Mouse (Mus musculus): ENCODE measurements around the gene Smim11. TPM values are rescaled to one million over a fixed set of nuclear protein-coding genes. Genes with fewer than 3 reads are reported as not detected.

The Smim11 gene
- total and polyA plus RNA-seq, 2 experiments = 19.2 to 22.3 TPM

DNA sequence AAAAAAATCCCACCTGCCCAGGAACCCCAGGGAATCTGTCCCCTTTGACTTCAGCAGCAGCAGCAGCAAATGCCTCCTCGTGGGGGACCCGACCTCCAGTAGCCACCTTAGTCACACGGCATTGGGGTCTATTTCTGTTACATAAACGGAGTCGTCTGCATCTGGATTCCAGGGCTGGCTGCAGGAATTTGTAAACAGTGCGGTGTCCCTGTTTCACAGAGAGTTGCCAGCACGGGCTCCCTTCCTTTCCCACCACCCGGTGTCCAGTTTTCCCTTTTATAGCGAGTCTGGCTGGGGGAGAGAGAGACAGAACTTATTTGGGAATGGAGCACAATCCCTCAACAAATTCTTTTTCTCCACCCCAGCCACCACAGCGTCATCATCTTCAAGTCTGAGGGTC lies 16.0 kb upstream of the Smim11 start:
- Histone ChIP-seq H3K79me2 (ENCODE audit: control insufficient read depth, insufficient read depth, low read length) (no peaks in the 10 kb centered on the region), H3K9ac (ENCODE audit: low read depth, low read length) (no peak overlapping the region), H3K4me1 (ENCODE audit: control insufficient read depth, insufficient read depth, low read length) (no peaks in the 10 kb centered on the region), H3K27me3 (ENCODE audit: control insufficient read depth, insufficient read depth, low read length) (no peaks in the 10 kb centered on the region), H3K4me3 (ENCODE audit: insufficient read depth, low read depth, low read length) (no peak overlapping the region), H3K27ac (replicated peaks; ENCODE audit: insufficient read depth, low read depth, low read length) (no peak overlapping the region), H3K36me3 (ENCODE audit: control insufficient read depth, insufficient read depth, low read length) (no peaks in the 10 kb centered on the region)
- DNase-seq (ENCODE audit: extremely low read depth, low read depth, low spot score) = no peak
- no peak for TF ChIP-seq POLR2A (IDR thresholded peaks at IDR 0.05; ENCODE audit: extremely low read depth, insufficient read depth, low read length)
- TF ChIP-seq CTCF (IDR thresholded peaks at IDR 0.05; ENCODE audit: low read depth, low read length) = no peak
- WGBS = 40% methylated on average over 10 of the region's 10 CpGs

DNA sequence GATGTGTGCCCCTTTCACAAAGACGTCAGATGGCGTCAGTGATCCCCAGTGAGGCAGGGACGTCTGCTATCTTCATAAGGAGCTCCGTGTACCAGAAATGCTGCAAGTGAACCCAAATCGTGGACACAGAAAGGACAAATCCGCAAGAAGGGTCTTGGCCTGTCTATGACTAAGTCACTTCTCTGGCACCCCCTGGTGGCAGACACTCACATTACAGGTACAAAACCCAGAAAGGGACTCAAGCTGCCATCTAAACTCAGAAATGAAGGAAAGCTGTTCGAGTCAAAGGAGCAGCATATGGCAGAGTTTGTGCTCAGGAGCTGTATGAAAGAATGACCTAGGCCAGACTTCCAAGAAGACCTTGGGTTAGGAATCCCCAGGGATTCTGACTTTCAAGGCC lies 14.5 kb upstream of the Smim11 start:
- H3K27ac ChIP-seq (replicated peaks; ENCODE audit: insufficient read depth, low read depth, low read length) = no peak overlapping the region
- WGBS = 9% methylated on average over 7 of the region's 7 CpGs
- H3K4me3 ChIP-seq (ENCODE audit: insufficient read depth, low read depth, low read length) = no peak overlapping the region
- H3K36me3 ChIP-seq (ENCODE audit: control insufficient read depth, insufficient read depth, low read length) = no peaks in the 10 kb centered on the region
- no peaks in the 10 kb centered on the region for H3K4me1 ChIP-seq (ENCODE audit: control insufficient read depth, insufficient read depth, low read length)
- no peak overlapping the region for H3K9ac ChIP-seq (ENCODE audit: low read depth, low read length)
- no peaks in the 10 kb centered on the region for H3K79me2 ChIP-seq (ENCODE audit: control insufficient read depth, insufficient read depth, low read length)
- peak; percentile 46 for DNase-seq (ENCODE audit: extremely low read depth, low read depth, low spot score)
- peak; percentile 70 for TF ChIP-seq CTCF (IDR thresholded peaks at IDR 0.05; ENCODE audit: low read depth, low read length)
- no peak for TF ChIP-seq POLR2A (IDR thresholded peaks at IDR 0.05; ENCODE audit: extremely low read depth, insufficient read depth, low read length)
- H3K27me3 ChIP-seq (ENCODE audit: control insufficient read depth, insufficient read depth, low read length) = peaks cover 2% of the 10 kb centered on the region; the same call in 1 of the 2 replicates

DNA sequence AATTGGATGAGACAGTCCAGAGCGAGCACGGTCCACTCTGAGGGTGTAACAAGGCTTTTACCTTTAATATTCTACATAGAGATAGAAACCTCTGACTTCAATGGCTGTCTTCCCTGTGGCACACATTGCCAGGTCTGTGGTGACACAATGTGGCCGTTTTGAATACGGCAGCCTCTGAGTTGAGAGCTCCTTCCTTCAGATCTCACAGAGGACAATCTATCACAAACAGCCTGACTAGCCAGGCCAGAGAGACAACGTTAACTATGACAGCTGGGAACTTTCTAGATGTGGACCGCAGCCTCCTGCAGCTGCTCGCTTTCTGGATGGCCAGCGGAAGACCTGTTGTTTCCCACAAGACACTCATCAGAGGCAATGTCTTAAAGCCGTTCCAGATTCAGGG lies 12.3 kb upstream of the Smim11 start:
- no peaks in the 10 kb centered on the region for H3K79me2 ChIP-seq (ENCODE audit: control insufficient read depth, insufficient read depth, low read length)
- no peak for DNase-seq (ENCODE audit: extremely low read depth, low read depth, low spot score)
- no peaks in the 10 kb centered on the region for H3K4me1 ChIP-seq (ENCODE audit: control insufficient read depth, insufficient read depth, low read length)
- no peak overlapping the region for H3K4me3 ChIP-seq (ENCODE audit: insufficient read depth, low read depth, low read length)
- no peaks in the 10 kb centered on the region for H3K36me3 ChIP-seq (ENCODE audit: control insufficient read depth, insufficient read depth, low read length)
- peaks cover 4% of the 10 kb centered on the region; the same call in 1 of the 2 replicates for H3K27me3 ChIP-seq (ENCODE audit: control insufficient read depth, insufficient read depth, low read length)
- peak; percentile 23; the same call in 1 of the 2 replicates for TF ChIP-seq CTCF (IDR thresholded peaks at IDR 0.05; ENCODE audit: low read depth, low read length)
- no peak for TF ChIP-seq POLR2A (IDR thresholded peaks at IDR 0.05; ENCODE audit: extremely low read depth, insufficient read depth, low read length)
- no peak overlapping the region for H3K27ac ChIP-seq (replicated peaks; ENCODE audit: insufficient read depth, low read depth, low read length)
- H3K9ac ChIP-seq (ENCODE audit: low read depth, low read length) = no peak overlapping the region
- WGBS = 83% methylated on average over 9 of the region's 9 CpGs

DNA sequence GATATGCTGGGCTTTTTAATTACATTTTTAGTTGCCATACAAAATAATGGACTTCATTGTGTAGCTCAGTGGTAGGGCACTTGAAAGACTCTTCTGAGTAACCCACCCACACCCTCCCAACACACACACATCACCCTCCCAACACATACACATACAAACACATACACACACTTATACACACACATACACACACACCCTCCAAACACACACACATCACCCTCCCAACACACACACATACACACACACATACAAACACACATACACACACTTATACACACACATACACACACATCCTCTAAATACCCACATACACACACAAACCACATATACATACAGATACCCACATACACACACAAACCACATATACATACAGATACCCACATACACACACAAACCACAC lies 11.0 kb upstream of the Smim11 start:
- H3K36me3 ChIP-seq (ENCODE audit: control insufficient read depth, insufficient read depth, low read length) = no peaks in the 10 kb centered on the region
- no peaks in the 10 kb centered on the region for H3K79me2 ChIP-seq (ENCODE audit: control insufficient read depth, insufficient read depth, low read length)
- DNase-seq (ENCODE audit: extremely low read depth, low read depth, low spot score) = no peak
- H3K27me3 ChIP-seq (ENCODE audit: control insufficient read depth, insufficient read depth, low read length) = peaks cover 4% of the 10 kb centered on the region; the same call in 1 of the 2 replicates
- TF ChIP-seq CTCF (IDR thresholded peaks at IDR 0.05; ENCODE audit: low read depth, low read length) = no peak
- no peak overlapping the region for H3K27ac ChIP-seq (replicated peaks; ENCODE audit: insufficient read depth, low read depth, low read length)
- H3K9ac ChIP-seq (ENCODE audit: low read depth, low read length) = no peak overlapping the region
- H3K4me1 ChIP-seq (ENCODE audit: control insufficient read depth, insufficient read depth, low read length) = no peaks in the 10 kb centered on the region
- no peak overlapping the region for H3K4me3 ChIP-seq (ENCODE audit: insufficient read depth, low read depth, low read length)

DNA sequence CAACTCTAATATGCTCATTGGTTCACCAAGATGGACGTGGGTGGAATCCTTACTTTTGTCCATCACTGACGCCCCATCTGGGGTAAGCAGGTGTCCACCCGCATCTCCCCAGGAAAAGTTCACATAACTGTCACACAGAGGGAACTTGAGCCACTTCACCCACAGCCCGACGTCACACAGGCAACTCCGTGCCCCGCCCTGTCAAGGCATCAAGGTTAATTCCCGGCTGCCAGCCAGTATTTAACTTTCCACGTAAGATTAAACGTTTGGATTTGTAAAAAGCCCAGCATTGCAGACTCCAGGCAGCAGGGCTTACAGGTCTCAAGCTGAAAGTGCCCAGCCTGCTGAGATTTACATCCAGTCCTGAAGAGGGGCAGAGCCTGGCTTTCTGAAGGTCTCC lies 9.0 kb upstream of the Smim11 start, which contains the start of gene Kcne2:
TSS of gene Kcne2 (plus strand) at position 289 of the 400 bp plus-strand sequence.
- Histone ChIP-seq H3K4me1 (ENCODE audit: control insufficient read depth, insufficient read depth, low read length) (no peaks in the 10 kb centered on the region), H3K79me2 (ENCODE audit: control insufficient read depth, insufficient read depth, low read length) (no peaks in the 10 kb centered on the region), H3K27me3 (ENCODE audit: control insufficient read depth, insufficient read depth, low read length) (peaks cover 4% of the 10 kb centered on the region; the same call in 1 of the 2 replicates), H3K4me3 (ENCODE audit: insufficient read depth, low read depth, low read length) (no peak within 1 kb of the TSS), H3K36me3 (ENCODE audit: control insufficient read depth, insufficient read depth, low read length) (no peaks in the 10 kb centered on the region), H3K9ac (ENCODE audit: low read depth, low read length) (no peak within 1 kb of the TSS), H3K27ac (replicated peaks; ENCODE audit: insufficient read depth, low read depth, low read length) (no peak within 1 kb of the TSS)
- TF ChIP-seq CTCF (IDR thresholded peaks at IDR 0.05; ENCODE audit: low read depth, low read length) (no peak), POLR2A (IDR thresholded peaks at IDR 0.05; ENCODE audit: extremely low read depth, insufficient read depth, low read length) (no peak)
- WGBS = 41% methylated on average over 10 of the region's 10 CpGs
- DNase-seq (ENCODE audit: extremely low read depth, low read depth, low spot score) = no peak

DNA sequence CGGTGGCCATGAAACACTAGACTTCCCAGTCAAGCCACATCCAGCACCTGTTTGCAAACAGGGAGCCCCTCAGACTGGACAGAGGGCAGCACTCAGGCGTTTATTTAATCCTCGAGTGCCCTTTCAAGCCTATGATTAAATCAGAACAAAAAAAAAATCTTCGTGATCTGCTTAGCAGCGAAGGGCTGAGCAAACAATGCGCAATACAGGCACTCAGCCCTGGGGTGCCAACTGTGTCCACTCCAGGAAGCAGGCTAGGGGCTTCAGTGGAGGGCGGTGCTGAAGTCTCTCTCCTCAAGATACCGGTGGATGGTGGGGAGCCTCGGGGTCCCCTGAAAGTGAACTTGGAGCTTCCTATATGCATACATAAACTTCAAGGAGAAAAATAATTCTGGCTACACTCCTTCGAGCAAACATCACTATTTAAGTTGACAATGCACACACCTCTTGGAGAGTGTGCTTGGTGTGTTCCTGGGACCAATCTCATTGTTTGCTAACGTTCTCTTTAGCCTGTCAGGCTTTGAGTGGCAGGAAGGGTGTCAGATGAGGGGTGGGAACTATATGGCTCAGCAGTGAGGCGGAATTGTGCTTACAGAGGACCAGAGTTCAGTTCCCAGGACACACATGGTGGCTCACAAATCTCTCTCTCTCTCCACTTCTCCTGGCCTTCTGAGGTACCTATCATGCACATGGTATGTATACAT lies 6.7 kb upstream of the Smim11 start:
- H3K4me3 ChIP-seq (ENCODE audit: insufficient read depth, low read depth, low read length) = no peak overlapping the region
- no peak overlapping the region for H3K27ac ChIP-seq (replicated peaks; ENCODE audit: insufficient read depth, low read depth, low read length)
- DNase-seq (ENCODE audit: extremely low read depth, low read depth, low spot score) = no peak
- H3K4me1 ChIP-seq (ENCODE audit: control insufficient read depth, insufficient read depth, low read length) = no peaks in the 10 kb centered on the region
- TF ChIP-seq CTCF (IDR thresholded peaks at IDR 0.05; ENCODE audit: low read depth, low read length) (no peak), POLR2A (IDR thresholded peaks at IDR 0.05; ENCODE audit: extremely low read depth, insufficient read depth, low read length) (no peak)
- WGBS = 43% methylated on average over 12 of the region's 12 CpGs
- peaks cover 4% of the 10 kb centered on the region; the same call in 1 of the 2 replicates for H3K27me3 ChIP-seq (ENCODE audit: control insufficient read depth, insufficient read depth, low read length)
- H3K36me3 ChIP-seq (ENCODE audit: control insufficient read depth, insufficient read depth, low read length) = no peaks in the 10 kb centered on the region
- no peak overlapping the region for H3K9ac ChIP-seq (ENCODE audit: low read depth, low read length)
- no peaks in the 10 kb centered on the region for H3K79me2 ChIP-seq (ENCODE audit: control insufficient read depth, insufficient read depth, low read length)
